Mouse (Mus musculus): Measurements from ENCODE around the gene Ttn.

GRCm38 (mm10) chr2:76875587-76875986, 106.8 kb downstream of the Ttn start:
- no peak for TF ChIP-seq GATA2 (IDR thresholded peaks at IDR 0.05; ENCODE audit: borderline replicate concordance, low read depth, low read length)
- TF ChIP-seq CTCF (IDR thresholded peaks at IDR 0.05; ENCODE audit: low read depth, low read length) = no peak
- no peak for TF ChIP-seq GATA1 (IDR thresholded peaks at IDR 0.05; ENCODE audit: borderline replicate concordance, low read length)
- TF ChIP-seq TAL1 (conservative IDR thresholded peaks at IDR 0.05; ENCODE audit: low read depth, low read length) = no peak
- no peak for TF ChIP-seq POLR2AphosphoS5 (IDR thresholded peaks at IDR 0.05; ENCODE audit: insufficient replicate concordance, low read depth, low read length)
